Mouse (Mus musculus): Measurements from ENCODE around the gene Pomgnt1. TPM values are rescaled to one million over a fixed set of nuclear protein-coding genes. Genes with fewer than 3 reads are reported as not detected.

Gene Pomgnt1
- polyA plus RNA-seq, 1 experiment from 2014 or later = 57.0 TPM

DNA sequence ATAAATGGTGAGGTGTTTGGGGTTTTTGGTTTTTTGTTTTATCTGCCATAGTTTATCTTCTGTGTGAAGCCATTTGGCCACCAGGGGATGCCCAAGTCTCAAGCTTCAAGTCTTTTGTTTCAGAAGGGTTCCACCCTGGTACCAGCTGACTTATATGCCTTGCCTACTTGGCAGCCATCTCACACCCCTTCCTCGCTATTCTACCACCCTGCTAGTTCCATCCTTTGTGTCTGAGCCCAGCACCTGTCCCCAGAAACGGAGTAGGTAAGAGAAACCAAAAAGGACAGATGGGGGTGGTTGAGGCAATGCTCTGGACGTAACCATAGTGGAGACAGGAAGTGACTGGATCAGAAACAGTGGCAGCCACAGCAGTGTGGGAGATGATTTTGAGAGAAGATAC, 36.3 kb downstream of the Pomgnt1 start:
- WGBS = 81% methylated on average over 3 of the region's 3 CpGs
- Histone ChIP-seq H3K9me3 (ENCODE audit: control insufficient read depth, low read length) (no peaks in the 10 kb centered on the region), H3K4me3 (ENCODE audit: low read depth, low read length) (no peak overlapping the region), H3K4me1 (ENCODE audit: control insufficient read depth, insufficient read depth, low read length) (peaks cover 3% of the 10 kb centered on the region; the same call in 1 of the 2 replicates), H3K27ac (replicated peaks; ENCODE audit: low read depth, low read length) (no peak overlapping the region), H3K36me3 (ENCODE audit: control insufficient read depth, insufficient read depth, low read length) (peaks cover 18% of the 10 kb centered on the region), H3K4me2 (ENCODE audit: low read depth, severe bottlenecking) (no peak overlapping the region), H3K9ac (ENCODE audit: low read length) (no peak overlapping the region), H3K27me3 (ENCODE audit: control insufficient read depth, insufficient read depth, low read length) (no peaks in the 10 kb centered on the region)
- ATAC-seq (ENCODE audit: insufficient number of reproducible peaks, low FRiP score, low TSS enrichment, low read depth) (no peak), DNase-seq (ENCODE audit: low spot score) (no peak)

DNA sequence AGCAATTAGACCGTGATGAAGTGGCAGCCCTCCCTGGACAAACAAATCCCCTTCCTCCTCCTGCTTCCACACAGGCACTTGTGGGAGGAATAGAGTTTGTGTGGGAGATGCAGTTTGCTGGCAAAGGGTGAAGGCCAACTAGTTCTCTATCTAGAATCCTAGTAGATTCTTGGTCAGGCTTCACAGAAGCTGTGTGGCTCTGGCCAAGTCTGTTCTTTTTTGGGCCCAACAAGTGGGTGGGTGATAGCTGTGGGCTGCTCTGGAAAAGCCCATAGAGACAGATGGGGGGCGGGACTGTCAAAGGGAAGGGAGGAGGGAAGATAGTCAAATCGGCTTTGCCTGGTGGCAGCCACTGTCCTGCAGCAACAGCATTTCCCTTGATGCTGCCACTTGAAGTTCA, 37.1 kb downstream of the Pomgnt1 start:
- H3K36me3 ChIP-seq (ENCODE audit: control insufficient read depth, insufficient read depth, low read length) = peaks cover 11% of the 10 kb centered on the region
- H3K27me3 ChIP-seq (ENCODE audit: control insufficient read depth, insufficient read depth, low read length) = no peaks in the 10 kb centered on the region
- H3K27ac ChIP-seq (replicated peaks; ENCODE audit: low read depth, low read length) = no peak overlapping the region
- H3K9me3 ChIP-seq (ENCODE audit: control insufficient read depth, low read length) = no peaks in the 10 kb centered on the region
- peaks cover 9% of the 10 kb centered on the region for H3K4me1 ChIP-seq (ENCODE audit: control insufficient read depth, insufficient read depth, low read length)
- no peak overlapping the region for H3K4me3 ChIP-seq (ENCODE audit: low read depth, low read length)
- 85% methylated on average over 3 of the region's 3 CpGs for whole genome bisulfite sequencing
- DNase-seq (ENCODE audit: low spot score) (no peak), ATAC-seq (ENCODE audit: insufficient number of reproducible peaks, low FRiP score, low TSS enrichment, low read depth) (no peak)
- H3K4me2 ChIP-seq (ENCODE audit: low read depth, severe bottlenecking) = no peak overlapping the region
- no peak overlapping the region for H3K9ac ChIP-seq (ENCODE audit: low read length)

DNA sequence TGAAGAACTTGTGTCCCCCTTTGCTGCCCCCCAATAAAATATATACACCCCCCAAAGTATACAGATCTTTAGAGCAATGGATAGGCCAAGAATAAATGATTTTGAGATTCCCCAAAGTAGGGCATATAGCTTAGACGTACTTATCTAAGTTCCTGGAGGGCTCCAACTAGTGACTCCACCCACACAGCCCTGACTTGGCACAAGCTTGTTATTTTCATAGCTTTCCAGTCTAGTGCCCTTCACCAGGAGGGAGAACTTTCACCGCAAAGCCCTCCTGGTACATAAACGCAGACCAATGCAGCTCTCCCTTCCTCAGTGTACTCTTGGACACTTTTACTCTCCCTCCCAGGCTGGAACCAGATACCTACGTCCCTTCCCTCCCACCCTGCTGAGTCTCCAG, 38.5 kb downstream of the Pomgnt1 start:
- H3K4me2 ChIP-seq (ENCODE audit: low read depth, severe bottlenecking) = no peak overlapping the region

DNA sequence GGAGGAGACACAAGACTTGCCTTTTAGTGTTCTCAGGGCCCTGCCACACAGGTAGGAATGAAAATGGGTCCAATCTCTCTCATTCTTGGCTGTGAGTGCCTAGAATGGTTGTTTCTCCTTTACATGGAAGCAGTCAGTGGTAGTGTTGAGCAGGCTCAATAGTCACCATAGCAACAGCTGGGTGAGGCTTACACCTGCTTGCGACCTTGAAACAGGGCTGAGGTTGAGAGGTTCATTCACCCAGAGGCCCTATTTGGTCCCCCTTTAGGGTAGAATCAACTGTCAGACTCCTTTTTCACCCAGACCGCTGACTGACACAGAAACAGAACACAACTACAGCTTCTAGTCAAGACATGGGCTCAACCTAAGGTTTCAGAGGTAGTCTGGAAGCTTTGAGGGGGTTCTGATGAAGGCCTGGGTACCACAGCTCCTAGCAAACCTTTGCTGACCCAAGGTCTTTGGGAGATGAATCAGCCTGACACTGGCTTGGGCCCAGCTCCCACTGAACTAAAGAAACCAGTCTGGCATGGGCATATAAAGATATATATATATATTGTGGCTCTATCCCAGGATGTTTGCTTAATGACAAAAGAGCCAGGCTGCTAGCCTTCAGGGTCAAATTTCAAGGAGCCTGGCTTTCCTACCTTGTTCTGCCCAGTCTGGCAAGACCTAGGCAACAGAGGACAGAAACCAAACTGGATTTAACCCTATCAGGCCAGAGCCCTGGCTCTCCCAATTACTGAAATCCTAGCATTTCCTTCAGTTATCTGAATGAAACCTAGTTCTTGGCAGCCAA, 41.3 kb downstream of the Pomgnt1 start:
- H3K27ac ChIP-seq (replicated peaks; ENCODE audit: low read depth, low read length) = no peak overlapping the region
- no peaks in the 10 kb centered on the region for H3K36me3 ChIP-seq (ENCODE audit: control insufficient read depth, insufficient read depth, low read length)
- ATAC-seq (ENCODE audit: insufficient number of reproducible peaks, low FRiP score, low TSS enrichment, low read depth) (no peak), DNase-seq (ENCODE audit: low spot score) (no peak)
- H3K4me2 ChIP-seq (ENCODE audit: low read depth, severe bottlenecking) = no peak overlapping the region
- no peaks in the 10 kb centered on the region for H3K9me3 ChIP-seq (ENCODE audit: control insufficient read depth, low read length)
- WGBS = 86% methylated on average over 2 of the region's 2 CpGs
- H3K27me3 ChIP-seq (ENCODE audit: control insufficient read depth, insufficient read depth, low read length) = no peaks in the 10 kb centered on the region
- H3K4me1 ChIP-seq (ENCODE audit: control insufficient read depth, insufficient read depth, low read length) = peaks cover 12% of the 10 kb centered on the region
- no peak overlapping the region for H3K4me3 ChIP-seq (ENCODE audit: low read depth, low read length)
- H3K9ac ChIP-seq (ENCODE audit: low read length) = no peak overlapping the region

More for the DNA sequence above, 38.5 kb downstream of the Pomgnt1 start:
- H3K4me1 ChIP-seq (ENCODE audit: control insufficient read depth, insufficient read depth, low read length) = peaks cover 12% of the 10 kb centered on the region
- H3K27me3 ChIP-seq (ENCODE audit: control insufficient read depth, insufficient read depth, low read length) = no peaks in the 10 kb centered on the region
- DNase-seq (ENCODE audit: low spot score) = no peak
- no peak overlapping the region for H3K27ac ChIP-seq (replicated peaks; ENCODE audit: low read depth, low read length)
- no peak for ATAC-seq (ENCODE audit: insufficient number of reproducible peaks, low FRiP score, low TSS enrichment, low read depth)
- no peak overlapping the region for H3K4me3 ChIP-seq (ENCODE audit: low read depth, low read length)
- H3K36me3 ChIP-seq (ENCODE audit: control insufficient read depth, insufficient read depth, low read length) = 0 out of 2 replicates have a peak, but pooled peaks cover 3% of the 10 kb centered on the region
- WGBS = 75% methylated on average over 4 of the region's 4 CpGs
- H3K9me3 ChIP-seq (ENCODE audit: control insufficient read depth, low read length) = no peaks in the 10 kb centered on the region
- no peak overlapping the region for H3K9ac ChIP-seq (ENCODE audit: low read length)

DNA sequence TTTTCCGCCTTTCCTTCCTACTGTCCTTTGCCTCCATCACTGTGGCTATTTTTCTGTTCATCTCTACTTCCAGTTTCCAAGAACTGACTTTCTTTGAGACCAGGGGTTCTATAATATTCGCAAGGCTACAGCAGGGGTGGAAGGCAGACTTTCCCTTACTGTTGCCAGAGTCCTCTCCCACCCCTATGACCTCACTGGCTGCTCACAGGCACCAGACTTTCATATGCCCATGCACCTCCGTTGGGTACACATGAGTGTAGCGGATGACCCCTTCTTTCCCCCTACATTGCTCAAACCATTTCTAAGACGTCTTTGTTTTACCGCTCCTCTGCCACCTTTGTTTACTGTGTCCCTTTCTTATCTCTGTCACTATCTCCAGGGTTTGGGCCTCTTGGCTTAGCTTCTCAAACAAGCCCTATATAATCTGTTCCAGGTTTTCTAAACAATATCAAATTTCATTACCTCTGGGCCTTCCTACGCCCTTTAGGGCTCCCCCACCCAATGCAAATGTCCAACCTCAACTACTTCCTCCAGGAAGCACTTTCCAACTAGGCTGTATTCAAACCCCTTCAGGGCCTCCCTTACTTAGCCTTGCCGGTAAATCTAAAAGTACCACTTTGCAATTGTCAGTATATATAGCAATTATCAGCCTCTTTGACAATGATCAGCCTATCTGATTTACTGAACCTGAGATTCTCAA, 42.2 kb downstream of the Pomgnt1 start:
- DNase-seq (ENCODE audit: low spot score) = no peak
- Histone ChIP-seq H3K4me1 (ENCODE audit: control insufficient read depth, insufficient read depth, low read length) (peaks cover 12% of the 10 kb centered on the region), H3K4me2 (ENCODE audit: low read depth, severe bottlenecking) (no peak overlapping the region), H3K9ac (ENCODE audit: low read length) (no peak overlapping the region), H3K27me3 (ENCODE audit: control insufficient read depth, insufficient read depth, low read length) (no peaks in the 10 kb centered on the region), H3K27ac (replicated peaks; ENCODE audit: low read depth, low read length) (no peak overlapping the region), H3K4me3 (ENCODE audit: low read depth, low read length) (no peak overlapping the region), H3K36me3 (ENCODE audit: control insufficient read depth, insufficient read depth, low read length) (no peaks in the 10 kb centered on the region), H3K9me3 (ENCODE audit: control insufficient read depth, low read length) (no peaks in the 10 kb centered on the region)
- no peak for ATAC-seq (ENCODE audit: insufficient number of reproducible peaks, low FRiP score, low TSS enrichment, low read depth)
- WGBS = 48% methylated on average over 8 of the region's 8 CpGs

DNA sequence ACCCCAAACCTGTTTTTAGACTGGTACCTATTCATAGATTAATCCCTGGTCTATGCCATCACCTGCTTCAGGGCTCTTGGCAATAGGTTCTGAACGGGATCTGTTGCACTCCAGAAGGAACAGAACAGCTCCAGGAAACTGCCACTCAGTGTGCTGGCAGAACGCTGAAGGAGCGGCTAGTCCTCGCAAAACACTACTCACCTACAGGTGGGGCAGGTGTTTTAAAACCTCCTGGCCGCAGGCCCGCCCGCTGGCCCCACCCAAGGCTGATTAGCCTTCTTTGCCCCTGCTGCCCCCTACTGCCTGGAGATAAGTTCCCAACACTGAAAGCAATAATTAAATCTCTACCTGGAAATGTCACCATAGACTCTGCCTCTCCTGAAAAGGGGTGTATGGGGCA, 43.8 kb downstream of the Pomgnt1 start, which contains the start of gene Tspan1:
Tspan1 (minus strand) TSS at position 198 of the 400 bp plus-strand sequence.
- ATAC-seq (ENCODE audit: insufficient number of reproducible peaks, low FRiP score, low TSS enrichment, low read depth) (no peak), DNase-seq (ENCODE audit: low spot score) (no peak)
- no peaks in the 10 kb centered on the region for H3K36me3 ChIP-seq (ENCODE audit: control insufficient read depth, insufficient read depth, low read length)
- WGBS = 30% methylated on average over 7 of the region's 7 CpGs
- H3K27ac ChIP-seq (replicated peaks; ENCODE audit: low read depth, low read length) = no peak within 1 kb of the TSS
- H3K9me3 ChIP-seq (ENCODE audit: control insufficient read depth, low read length) = no peaks in the 10 kb centered on the region
- no peak within 1 kb of the TSS for H3K9ac ChIP-seq (ENCODE audit: low read length)
- no peak within 1 kb of the TSS for H3K4me2 ChIP-seq (ENCODE audit: low read depth, severe bottlenecking)
- H3K4me1 ChIP-seq (ENCODE audit: control insufficient read depth, insufficient read depth, low read length) = peaks cover 12% of the 10 kb centered on the region
- H3K4me3 ChIP-seq (ENCODE audit: low read depth, low read length) = no peak within 1 kb of the TSS
- no peaks in the 10 kb centered on the region for H3K27me3 ChIP-seq (ENCODE audit: control insufficient read depth, insufficient read depth, low read length)

DNA sequence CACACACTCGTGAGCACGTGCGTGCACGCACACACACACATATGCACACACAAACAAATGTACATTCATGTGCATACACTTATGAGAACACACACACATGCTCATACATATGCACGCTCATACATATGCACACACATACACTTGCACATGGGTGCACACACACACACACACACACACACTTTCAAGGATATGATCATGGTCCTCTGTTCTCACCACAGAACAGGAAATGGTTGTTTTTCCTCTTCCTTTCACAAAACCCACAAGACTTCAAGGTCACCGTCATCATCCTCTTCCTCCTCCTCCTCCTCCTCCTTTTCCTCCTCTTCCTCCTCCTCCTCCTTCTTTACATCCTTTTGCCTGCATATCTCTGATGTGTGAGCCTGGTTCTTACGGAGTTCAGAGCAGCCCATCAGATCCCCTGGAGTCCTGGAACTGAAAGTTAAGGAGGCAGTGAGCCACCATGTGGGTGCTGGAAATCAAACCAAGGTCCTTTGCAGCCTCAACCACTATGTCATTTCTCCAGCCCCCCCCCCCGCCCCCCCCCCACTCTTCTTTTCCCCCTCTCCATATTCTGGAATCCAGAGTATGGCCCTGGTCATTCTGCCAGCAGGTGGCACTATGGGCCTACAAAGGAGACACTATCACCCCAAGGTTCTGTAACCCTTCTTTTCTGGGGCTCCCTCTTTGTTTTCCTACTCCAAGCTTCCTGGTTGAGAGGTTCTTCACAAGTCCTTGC, 45.1 kb downstream of the Pomgnt1 start:
- Histone ChIP-seq H3K27ac (replicated peaks; ENCODE audit: low read depth, low read length) (no peak overlapping the region), H3K4me3 (ENCODE audit: low read depth, low read length) (no peak overlapping the region), H3K4me2 (ENCODE audit: low read depth, severe bottlenecking) (no peak overlapping the region), H3K9ac (ENCODE audit: low read length) (no peak overlapping the region), H3K36me3 (ENCODE audit: control insufficient read depth, insufficient read depth, low read length) (no peaks in the 10 kb centered on the region), H3K27me3 (ENCODE audit: control insufficient read depth, insufficient read depth, low read length) (no peaks in the 10 kb centered on the region), H3K4me1 (ENCODE audit: control insufficient read depth, insufficient read depth, low read length) (peaks cover 12% of the 10 kb centered on the region), H3K9me3 (ENCODE audit: control insufficient read depth, low read length) (no peaks in the 10 kb centered on the region)
- DNase-seq (ENCODE audit: low spot score) = peak; percentile 80
- ATAC-seq (ENCODE audit: insufficient number of reproducible peaks, low FRiP score, low TSS enrichment, low read depth) = no peak
- WGBS = 87% methylated on average over 7 of the region's 8 CpGs

DNA sequence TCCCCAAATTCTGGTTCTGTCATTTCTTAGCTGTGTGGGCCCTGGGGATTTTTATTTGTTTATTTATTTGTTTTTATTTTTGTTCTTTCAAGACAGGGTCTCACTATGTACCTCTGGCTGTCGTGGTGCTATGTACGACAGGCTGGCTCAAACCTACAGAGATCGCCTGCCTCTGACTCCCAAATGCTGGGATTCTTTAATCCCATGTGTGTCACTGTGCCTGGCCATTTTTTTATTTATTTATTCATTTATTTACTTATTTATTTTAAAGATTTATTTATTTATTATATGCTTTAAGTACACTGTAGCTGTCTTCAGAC, 45.7 kb downstream of the Pomgnt1 start:
- H3K9ac ChIP-seq (ENCODE audit: low read length) = no peak overlapping the region
- no peak for DNase-seq (ENCODE audit: low spot score)
- H3K36me3 ChIP-seq (ENCODE audit: control insufficient read depth, insufficient read depth, low read length) = no peaks in the 10 kb centered on the region
- no peak overlapping the region for H3K4me2 ChIP-seq (ENCODE audit: low read depth, severe bottlenecking)
- H3K9me3 ChIP-seq (ENCODE audit: control insufficient read depth, low read length) = no peaks in the 10 kb centered on the region
- H3K27ac ChIP-seq (replicated peaks; ENCODE audit: low read depth, low read length) = no peak overlapping the region
- no peak for ATAC-seq (ENCODE audit: insufficient number of reproducible peaks, low FRiP score, low TSS enrichment, low read depth)
- no peak overlapping the region for H3K4me3 ChIP-seq (ENCODE audit: low read depth, low read length)
- 78% methylated on average over 3 of the region's 3 CpGs for WGBS
- H3K4me1 ChIP-seq (ENCODE audit: control insufficient read depth, insufficient read depth, low read length) = peaks cover 12% of the 10 kb centered on the region
- H3K27me3 ChIP-seq (ENCODE audit: control insufficient read depth, insufficient read depth, low read length) = no peaks in the 10 kb centered on the region
